Mouse (Mus musculus) liver, embryonic 14.5 days (tissue): Measurements from ENCODE around the gene Arrdc5.

Experiments used
- CTCF ChIP-seq: IDR thresholded peaks from 2 replicates; pipeline ENCODE4 v1.5.1; 2016; ENCODE audit warnings: antibody characterized with exemption, low read depth, control low read depth
- EP300 ChIP-seq: IDR thresholded peaks from 2 replicates; pipeline ENCODE4 v1.6.1; 2016; ENCODE audit warnings: antibody characterized with exemption, low read depth

DNA sequence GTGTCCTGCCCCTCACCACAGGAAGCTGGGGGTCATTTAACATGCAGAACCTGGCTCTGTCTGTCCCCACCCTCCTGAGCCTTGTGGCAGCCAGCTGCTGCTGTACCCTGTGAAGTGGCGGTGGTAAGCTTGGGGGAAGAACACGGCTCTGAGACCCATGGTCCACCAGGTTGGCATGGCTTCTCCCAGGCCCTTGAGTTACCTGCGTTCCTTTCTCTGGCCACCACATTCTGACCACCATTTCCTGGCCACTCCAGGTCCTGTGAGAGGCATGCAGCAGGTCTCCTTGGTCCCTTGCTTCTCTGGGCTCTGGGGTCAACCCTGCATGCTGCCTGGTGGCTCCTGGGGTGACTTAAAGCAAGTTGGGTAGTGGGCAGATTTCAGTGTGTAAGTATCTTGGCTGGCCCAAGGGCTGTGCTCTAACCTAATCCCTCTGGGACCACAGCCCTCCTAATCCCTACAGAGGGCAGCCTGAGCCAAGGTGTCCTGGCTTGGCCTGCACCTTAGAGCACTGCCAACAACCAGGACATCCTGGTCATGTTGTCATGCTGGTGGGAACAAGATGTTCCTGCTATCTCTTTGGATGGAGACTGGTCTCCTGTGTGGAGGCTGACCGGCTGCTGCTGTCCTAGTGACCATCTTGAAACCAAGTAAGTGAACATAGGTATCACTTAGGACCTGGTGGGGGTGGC, 7.4 kb downstream of the Arrdc5 start, which contains the start of gene Plin3:
- TF ChIP-seq CTCF (no peak), EP300 (no peak)
